ENCODE assay signal across 10 mouse cellular contexts in the genomic region with DNA sequence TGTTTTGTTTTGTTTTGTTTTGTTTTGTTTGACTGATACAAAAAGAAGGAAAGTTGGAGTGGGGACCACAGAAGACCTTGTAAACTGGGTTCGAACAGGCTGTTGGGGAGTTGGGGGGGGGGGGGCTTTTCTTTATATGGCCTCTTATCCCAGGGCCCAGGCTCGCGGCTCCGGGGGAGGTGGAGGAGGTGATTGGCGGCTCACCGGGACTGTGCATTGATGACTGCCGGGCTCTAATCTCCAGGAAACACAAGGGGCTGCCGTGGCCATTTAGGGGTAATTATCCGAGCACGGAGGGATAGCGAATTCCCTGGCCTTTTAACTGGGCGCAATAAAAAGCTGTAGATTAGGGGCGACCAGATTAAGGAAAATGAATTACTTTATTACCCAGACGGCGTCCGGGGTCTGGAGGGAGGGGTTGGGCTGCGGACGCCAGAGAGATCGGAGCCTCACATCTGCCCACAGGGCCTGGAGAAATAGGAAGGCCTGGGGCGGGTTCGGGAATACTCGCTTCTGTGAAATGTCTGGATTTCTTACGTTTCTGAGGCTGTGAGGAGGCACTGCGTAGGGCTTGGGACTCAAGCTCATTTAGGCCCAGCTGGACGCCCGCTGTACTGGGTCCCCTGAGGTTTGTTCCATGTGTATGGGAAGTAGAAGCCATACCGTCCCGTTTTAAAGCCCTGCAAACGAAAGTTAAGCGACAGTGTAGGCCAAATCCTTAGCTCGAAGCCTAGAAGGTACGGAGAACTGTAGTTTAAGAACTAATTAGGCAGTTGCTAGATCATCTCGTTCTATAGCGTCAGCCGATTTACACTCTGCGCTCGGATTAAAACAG. TPM values are rescaled to one million over a fixed set of nuclear protein-coding genes. Genes with fewer than 3 reads are reported as not detected.
DNase-seq lines count a peak whose midpoint lies in the region; ATAC-seq and TF ChIP-seq lines count a peak whose summit lies in the region.
"Had no signal": no experiment of that assay in that cellular context is flagged by ENCODE, and none has a peak within 500 bp of the region (broad histone marks: within the 10 kb centered on the region; RNA-seq: fewer than 3 reads in every experiment).

No protein-coding gene starts in this region.

- TF ChIP-seq POLR2A in lung, adult 2 months (IDR thresholded peaks at IDR 0.05; ENCODE audit: borderline replicate concordance, extremely low read depth, low read depth, low read length) = no peak

- H3K4me2 ChIP-seq in forebrain, embryonic 12.5 days = peak overlapping the region; percentile 13
- no peak overlapping the region for H3K4me2 ChIP-seq in forebrain, embryonic 16.5 days (ENCODE audit: low read length)
- H3K4me2 ChIP-seq in midbrain, embryonic 11.5 days = peak overlapping the region; percentile 33; the same call in 1 of the 2 replicates
- no peak overlapping the region for H3K4me2 ChIP-seq in midbrain, embryonic 15.5 days

- under 1% methylated on average over 37 of the region's 37 CpGs for WGBS in forebrain, embryonic 12.5 days
- WGBS in forebrain, embryonic 16.5 days = 2% methylated on average over 37 of the region's 37 CpGs
- WGBS in midbrain, embryonic 11.5 days = under 1% methylated on average over 37 of the region's 37 CpGs
- 1% methylated on average over 37 of the region's 37 CpGs for WGBS in midbrain, embryonic 15.5 days
- under 1% methylated on average over 37 of the region's 37 CpGs for WGBS in limb, embryonic 10.5 days
- 10% methylated on average over 37 of the region's 37 CpGs for WGBS in lung, adult 2 months

- H3K9me3 ChIP-seq in forebrain, embryonic 12.5 days = no peaks in the 10 kb centered on the region
- H3K9me3 ChIP-seq in forebrain, embryonic 16.5 days (ENCODE audit: control insufficient read depth, low read length) = peaks cover 4% of the 10 kb centered on the region
- no peaks in the 10 kb centered on the region; the same call in 1 of the 2 replicates for H3K9me3 ChIP-seq in midbrain, embryonic 11.5 days (ENCODE audit: control insufficient read depth, low read length)
- H3K9me3 ChIP-seq in midbrain, embryonic 15.5 days = no peaks in the 10 kb centered on the region
- no peaks in the 10 kb centered on the region; the same call in 1 of the 2 replicates for H3K9me3 ChIP-seq in limb, embryonic 10.5 days (replicated peaks)

- peaks cover 62% of the 10 kb centered on the region for H3K4me1 ChIP-seq in forebrain, embryonic 12.5 days
- peaks cover 20% of the 10 kb centered on the region for H3K4me1 ChIP-seq in forebrain, embryonic 16.5 days (replicated peaks; ENCODE audit: control insufficient read depth, insufficient read depth, low read length)
- H3K4me1 ChIP-seq in midbrain, embryonic 11.5 days (ENCODE audit: control insufficient read depth, insufficient read depth, low read length) = peaks cover 41% of the 10 kb centered on the region
- peaks cover 36% of the 10 kb centered on the region for H3K4me1 ChIP-seq in midbrain, embryonic 15.5 days
- peaks cover 80% of the 10 kb centered on the region for H3K4me1 ChIP-seq in limb, embryonic 10.5 days
- peaks cover 3% of the 10 kb centered on the region; the same call in 1 of the 2 replicates for H3K4me1 ChIP-seq in lung, adult 2 months (ENCODE audit: control insufficient read depth, insufficient read depth, low read length)

- H3K27me3 ChIP-seq in forebrain, embryonic 12.5 days = peaks cover 98% of the 10 kb centered on the region
- peaks cover 55% of the 10 kb centered on the region for H3K27me3 ChIP-seq in forebrain, embryonic 16.5 days (replicated peaks; ENCODE audit: control insufficient read depth, insufficient read depth, low read length)
- peaks cover 96% of the 10 kb centered on the region for H3K27me3 ChIP-seq in midbrain, embryonic 11.5 days (ENCODE audit: control insufficient read depth, insufficient read depth, low read length)
- H3K27me3 ChIP-seq in midbrain, embryonic 15.5 days (replicated peaks) = peaks cover 75% of the 10 kb centered on the region
- H3K27me3 ChIP-seq in limb, embryonic 10.5 days (ENCODE audit: low read depth, poor library complexity, severe bottlenecking) = peaks cover 90% of the 10 kb centered on the region

- peak; percentile 96 for DNase-seq in midbrain, embryonic 11.5 days (ENCODE audit: low spot score, missing footprints)
- peak; percentile 77 for DNase-seq in limb, embryonic 10.5 days (ENCODE audit: low spot score)
- DNase-seq in retina, postnatal 1 day = peak; percentile 39
- DNase-seq in lung, adult 2 months = no peak
- DNase-seq: cerebellum, adult 11-12 months had no signal

- no peak for TF ChIP-seq CTCF in lung, adult 2 months (IDR thresholded peaks at IDR 0.05; ENCODE audit: insufficient read depth, low read length)

- H3K27ac ChIP-seq in forebrain, embryonic 12.5 days = no peak overlapping the region
- no peak overlapping the region for H3K27ac ChIP-seq in forebrain, embryonic 16.5 days (ENCODE audit: low read length)
- no peak overlapping the region for H3K27ac ChIP-seq in midbrain, embryonic 11.5 days (ENCODE audit: low read depth, low read length)
- H3K27ac ChIP-seq in midbrain, embryonic 15.5 days = no peak overlapping the region
- H3K27ac ChIP-seq in limb, embryonic 10.5 days = peak overlapping the region; percentile 93
- H3K27ac ChIP-seq: heart, adult 2 months had no signal

- H3K36me3 ChIP-seq in forebrain, embryonic 12.5 days (replicated peaks) = no peaks in the 10 kb centered on the region
- no peaks in the 10 kb centered on the region for H3K36me3 ChIP-seq in forebrain, embryonic 16.5 days (ENCODE audit: control insufficient read depth, insufficient read depth)
- H3K36me3 ChIP-seq in midbrain, embryonic 11.5 days (ENCODE audit: control insufficient read depth, insufficient read depth, low read length) = no peaks in the 10 kb centered on the region
- no peaks in the 10 kb centered on the region for H3K36me3 ChIP-seq in midbrain, embryonic 15.5 days (replicated peaks)
- H3K36me3 ChIP-seq in limb, embryonic 10.5 days = peaks cover 20% of the 10 kb centered on the region

- no peak for ATAC-seq in forebrain, embryonic 12.5 days (ENCODE audit: low FRiP score)
- no peak for ATAC-seq in forebrain, embryonic 16.5 days
- peak; percentile 20 for ATAC-seq in midbrain, embryonic 11.5 days (ENCODE audit: low FRiP score)
- ATAC-seq in midbrain, embryonic 15.5 days (replicated peaks) = no peak
- no peak for ATAC-seq in cerebellum, adult (ENCODE audit: insufficient number of reproducible peaks, low FRiP score, low TSS enrichment)

- peak overlapping the region; percentile 11; the same call in 1 of the 2 replicates for H3K4me3 ChIP-seq in forebrain, embryonic 12.5 days (replicated peaks)
- no peak overlapping the region for H3K4me3 ChIP-seq in forebrain, embryonic 16.5 days (replicated peaks; ENCODE audit: low read length)
- no peak overlapping the region for H3K4me3 ChIP-seq in midbrain, embryonic 11.5 days (ENCODE audit: low read depth, low read length)
- H3K4me3 ChIP-seq in midbrain, embryonic 15.5 days = no peak overlapping the region
- H3K4me3 ChIP-seq in limb, embryonic 10.5 days = peak overlapping the region; percentile 86
- no peak overlapping the region for H3K4me3 ChIP-seq in lung, adult 2 months (replicated peaks; ENCODE audit: extremely low read depth, low read depth, low read length)

- no peak overlapping the region for H3K9ac ChIP-seq in forebrain, embryonic 12.5 days
- H3K9ac ChIP-seq in forebrain, embryonic 16.5 days (replicated peaks; ENCODE audit: low read depth, low read length) = no peak overlapping the region
- peak overlapping the region; percentile 1; the same call in 1 of the 2 replicates for H3K9ac ChIP-seq in midbrain, embryonic 11.5 days (ENCODE audit: low read length)
- no peak overlapping the region for H3K9ac ChIP-seq in midbrain, embryonic 15.5 days

RNA-seq across cellular contexts. Expression of a gene that starts 1.4 kb away (rescaled TPM):
- 40.3 and 67.9 TPM in 2 replicates for polyA plus RNA-seq in forebrain, embryonic 12.5 days (2016; fragmentation: Nextera tagmentation; extraction: Ambion mirVana)
- polyA plus RNA-seq in forebrain, embryonic 16.5 days (2015; fragmentation: Nextera tagmentation; extraction: Ambion mirVana) = 11.4 and 16.8 TPM in 2 replicates
- 89.8 and 104 TPM in 2 replicates for polyA plus RNA-seq in midbrain, embryonic 11.5 days (2014; fragmentation: Nextera tagmentation; extraction: Ambion mirVana)
- 15.5 and 17.2 TPM in 2 replicates for polyA plus RNA-seq in midbrain, embryonic 15.5 days (2015; fragmentation: Nextera tagmentation; extraction: Ambion mirVana)
- 360 and 372 TPM in 2 replicates for polyA plus RNA-seq in limb, embryonic 10.5 days (2016; fragmentation: Nextera tagmentation; extraction: Ambion mirVana)
- polyA plus RNA-seq in lung, adult 2 months (2012; rRNA removed) = 5.9 and 6.0 TPM in 2 replicates

Comparison
In these comparisons a context has a peak if more than half of its experiments do, and no peak if none do; other contexts are left out.
1. H3K4me2 ChIP-seq: peak in forebrain, embryonic 12.5 days (single experiment) and midbrain, embryonic 11.5 days (single experiment); none in forebrain, embryonic 16.5 days (single experiment) and midbrain, embryonic 15.5 days (single experiment).
2. H3K4me3 ChIP-seq: peak in forebrain, embryonic 12.5 days (single experiment) and limb, embryonic 10.5 days (single experiment); none in forebrain, embryonic 16.5 days (single experiment), midbrain, embryonic 11.5 days (single experiment), midbrain, embryonic 15.5 days (single experiment) and lung, adult 2 months (single experiment).